ENCODE assay signal across 27 mouse cellular contexts in genomic region chr9:94104669-94105068, GRCm38 (mm10).
"Had no signal": no experiment of that assay in that cellular context is flagged by ENCODE, and none has a peak within 500 bp of the region (broad histone marks: within the 10 kb centered on the region; RNA-seq: fewer than 3 reads in every experiment).

No protein-coding gene starts in this region.

- DNase-seq: cerebellum, adult 2 months; cerebellum, adult 8-10 months; cerebellum, adult 9-10 months; cerebellum, adult 9-11 months; cerebellum, postnatal 10 days; cerebellum, postnatal 14 days; cerebellum, postnatal 25 days; cerebellum, postnatal 36 days; embryo, embryonic 11 days; forebrain, postnatal 0 days; gastrocnemius, adult 2 months; gastrocnemius, postnatal 10 days; gastrocnemius, postnatal 14 days; gastrocnemius, postnatal 25 days; gastrocnemius, postnatal 36 days; heart, adult 11 months; heart, adult 18-20 months had no signal

- H3K4me1 ChIP-seq: embryonic facial prominence, embryonic 10.5 days; embryonic facial prominence, embryonic 12.5 days; embryonic facial prominence, embryonic 13.5 days; embryonic facial prominence, embryonic 15.5 days; forebrain, embryonic 10.5 days; forebrain, embryonic 12.5 days; forebrain, embryonic 15.5 days had no signal

- H3K4me3 ChIP-seq: embryonic facial prominence, embryonic 10.5 days; embryonic facial prominence, embryonic 12.5 days; embryonic facial prominence, embryonic 13.5 days; embryonic facial prominence, embryonic 15.5 days; erythroblast, embryonic 14.5 days; forebrain, embryonic 10.5 days; forebrain, embryonic 12.5 days; forebrain, embryonic 13.5 days; forebrain, embryonic 15.5 days; gastrocnemius, adult 2 months had no signal

- H3K27ac ChIP-seq: embryonic facial prominence, embryonic 10.5 days; embryonic facial prominence, embryonic 12.5 days; embryonic facial prominence, embryonic 13.5 days; embryonic facial prominence, embryonic 15.5 days; forebrain, embryonic 10.5 days; forebrain, embryonic 12.5 days; forebrain, embryonic 13.5 days; forebrain, embryonic 15.5 days; gastrocnemius, adult 2 months had no signal

- H3K9ac ChIP-seq: embryonic facial prominence, embryonic 12.5 days; embryonic facial prominence, embryonic 13.5 days; embryonic facial prominence, embryonic 15.5 days; forebrain, embryonic 12.5 days; forebrain, embryonic 13.5 days; forebrain, embryonic 15.5 days; forebrain, postnatal 0 days had no signal

- H3K9me3 ChIP-seq: embryonic facial prominence, embryonic 10.5 days; embryonic facial prominence, embryonic 12.5 days; embryonic facial prominence, embryonic 13.5 days; embryonic facial prominence, embryonic 15.5 days; forebrain, embryonic 10.5 days; forebrain, embryonic 12.5 days; forebrain, embryonic 13.5 days; forebrain, embryonic 15.5 days had no signal

- H3K36me3 ChIP-seq: embryonic facial prominence, embryonic 10.5 days; embryonic facial prominence, embryonic 12.5 days; embryonic facial prominence, embryonic 13.5 days; embryonic facial prominence, embryonic 15.5 days; forebrain, embryonic 10.5 days; forebrain, embryonic 12.5 days; forebrain, embryonic 15.5 days had no signal

- H3K4me2 ChIP-seq: embryonic facial prominence, embryonic 12.5 days; embryonic facial prominence, embryonic 13.5 days; embryonic facial prominence, embryonic 15.5 days; forebrain, embryonic 12.5 days; forebrain, embryonic 13.5 days; forebrain, embryonic 15.5 days had no signal

- ATAC-seq: forebrain, embryonic 13.5 days; forebrain, embryonic 15.5 days; forebrain, embryonic 16.5 days; forebrain, postnatal 0 days had no signal

- H3K27me3 ChIP-seq: embryonic facial prominence, embryonic 12.5 days; embryonic facial prominence, embryonic 13.5 days; embryonic facial prominence, embryonic 15.5 days; forebrain, embryonic 12.5 days; forebrain, embryonic 13.5 days; forebrain, embryonic 15.5 days had no signal
